Mouse (Mus musculus): ENCODE measurements around the gene Aif1. TPM values are rescaled to one million over a fixed set of nuclear protein-coding genes. Genes with fewer than 3 reads are reported as not detected.

The Aif1 gene
- polyA plus RNA-seq (2012; rRNA removed), result 3.7 and 3.9 TPM in 2 replicates

DNA sequence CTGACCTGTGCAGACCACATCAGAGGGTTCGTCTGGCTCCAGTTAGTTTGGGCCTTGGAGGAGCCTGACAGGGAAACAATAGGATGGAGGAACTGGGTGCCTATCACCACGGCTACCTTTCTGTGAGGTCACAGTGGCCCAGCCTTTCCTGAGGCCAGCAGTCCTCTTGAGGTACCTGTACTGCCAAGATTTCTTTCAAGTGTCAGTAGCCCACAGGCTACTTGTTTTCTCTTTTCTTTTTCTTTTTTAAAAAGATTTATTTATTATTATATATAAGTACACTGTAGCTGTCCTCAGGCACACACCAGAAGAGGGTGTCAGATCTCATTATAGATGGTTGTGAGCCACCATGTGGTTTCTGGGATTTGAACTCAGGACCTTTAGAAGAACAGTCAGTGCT is at the start of gene Aif1:
Gene Aif1 (minus strand): TSS at position 101 of the 400 bp plus-strand sequence.

GRCm38 (mm10) chr17:35220156-35220952 is 44.5 kb upstream of the Aif1 start, which contains the start of gene Gm16181:
Gene Gm16181, plus strand, starts transcription at chr17:35220834.

GRCm38 (mm10) chr17:35204494-35205379 is 28.9 kb upstream of the Aif1 start, which contains the start of gene Lta:
Gene Lta, minus strand, starts transcription at chr17:35205351.

DNA sequence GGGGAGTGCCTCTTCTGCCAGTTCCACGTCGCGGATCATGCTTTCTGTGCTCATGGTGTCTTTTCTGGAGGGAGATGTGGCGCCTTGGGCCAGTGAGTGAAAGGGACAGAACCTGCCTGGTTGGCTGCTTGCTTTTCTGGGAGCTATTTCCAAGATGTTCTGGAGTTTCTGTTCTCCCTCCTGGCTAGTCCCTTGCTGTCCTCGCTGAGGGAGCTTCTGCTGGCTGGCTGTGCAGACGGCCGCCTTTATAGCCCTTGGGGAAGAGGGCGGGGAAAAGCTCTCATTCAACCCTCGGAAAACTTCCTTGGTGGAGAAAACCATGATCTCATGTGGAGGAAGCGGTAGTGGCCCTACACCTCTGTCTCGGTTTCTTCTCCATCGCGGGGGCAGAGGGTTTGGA is 25.9 kb upstream of the Aif1 start, which contains the start of gene Tnf:
Gene Tnf (minus strand): TSS at position 221 of the 400 bp plus-strand sequence.

DNA sequence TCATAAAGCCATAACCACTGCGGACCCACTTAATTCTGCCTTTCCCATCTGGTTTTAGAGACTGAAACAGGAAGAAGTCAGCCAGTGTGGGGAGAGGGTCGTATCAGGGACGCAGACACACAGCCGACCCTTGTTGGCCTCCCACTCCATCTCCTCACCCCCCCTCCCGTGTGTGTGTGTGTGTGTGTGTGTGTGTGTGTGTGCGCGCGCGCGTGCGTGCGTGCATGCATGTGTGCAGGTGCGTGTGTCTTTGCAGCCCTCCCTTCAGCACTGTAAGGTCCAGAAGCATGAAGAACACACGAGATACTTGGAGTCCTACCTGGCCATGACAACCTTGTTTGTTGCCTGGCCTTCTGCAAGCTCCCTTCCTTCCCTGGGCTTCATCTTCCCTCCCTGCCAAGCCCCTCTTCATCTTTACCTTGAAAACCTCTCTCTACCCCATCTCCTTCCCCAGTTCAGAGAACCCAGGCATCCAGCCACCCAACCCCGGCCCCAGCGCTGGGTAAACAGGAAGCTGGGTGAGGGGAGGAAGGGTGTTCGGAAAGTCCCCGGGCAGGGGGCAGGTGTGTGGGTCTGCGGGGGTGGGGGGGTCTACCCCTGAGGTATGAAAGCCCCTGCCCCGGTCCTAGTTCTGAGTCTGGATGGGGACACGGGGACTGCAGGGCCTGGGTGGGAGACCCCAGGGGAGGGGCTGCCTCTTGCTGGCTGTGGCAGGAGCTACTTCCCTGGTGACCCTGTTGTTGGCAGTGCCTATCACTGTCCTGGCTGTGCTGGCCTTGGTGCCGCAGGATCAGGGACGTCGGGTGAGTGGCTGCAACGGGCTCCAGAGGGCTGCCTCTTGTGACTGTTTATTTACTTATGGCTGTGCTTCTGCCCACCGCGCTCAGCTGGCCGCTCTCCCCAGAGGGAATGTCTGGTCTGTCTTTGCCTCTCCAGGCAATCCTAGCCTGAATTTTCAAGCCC is 18.3 kb upstream of the Aif1 start, which contains the start of gene Ltb:
Gene Ltb (plus strand): TSS at position 559 of the 963 bp plus-strand sequence.

GRCm38 (mm10) chr17:35187959-35188610 is 12.2 kb upstream of the Aif1 start, which contains the start of gene Lst1:
Gene Lst1, minus strand, starts transcription at chr17:35188439.

GRCm38 (mm10) chr17:35164568-35165450 is 11.1 kb downstream of the Aif1 start, which contains the start of gene Prrc2a:
Gene Prrc2a, minus strand, starts transcription at chr17:35164897.

DNA sequence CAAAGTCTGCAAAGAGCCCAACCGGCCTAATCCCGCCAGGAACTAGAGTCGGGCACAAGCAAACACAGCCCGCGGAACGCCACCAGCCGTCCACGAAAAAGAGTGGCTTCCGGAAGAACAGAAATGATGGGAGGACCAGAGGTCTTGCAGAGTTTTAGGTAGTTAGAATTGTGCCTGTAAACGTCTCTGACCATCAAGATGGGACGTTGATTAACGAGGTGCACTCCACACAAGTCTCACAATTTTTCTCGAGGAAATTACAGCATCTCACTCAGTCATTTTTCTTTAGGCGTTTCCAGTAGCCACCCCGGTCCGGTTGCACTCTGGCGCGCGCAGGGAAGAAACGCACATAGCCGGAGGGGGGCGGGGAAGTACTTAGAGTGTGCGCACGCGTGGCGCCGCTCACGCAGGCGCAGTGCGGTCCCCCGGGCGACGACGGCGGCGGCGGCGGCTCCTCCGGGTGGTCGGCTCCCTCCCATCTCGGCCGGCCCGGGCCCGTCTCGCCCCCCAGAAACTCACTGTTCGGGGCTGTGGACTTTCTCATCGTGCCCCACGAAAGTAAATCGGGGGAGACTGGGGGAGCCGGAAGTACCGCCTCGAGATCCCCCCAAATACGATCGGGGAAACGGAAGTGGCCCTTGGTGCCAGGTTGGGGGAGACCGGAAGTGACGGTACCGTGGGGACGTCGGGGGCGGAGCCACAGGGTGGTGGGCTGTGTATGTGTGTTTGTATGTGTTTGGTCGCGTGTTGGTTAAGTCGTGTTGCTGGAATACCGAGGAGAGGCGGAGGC is 40.9 kb downstream of the Aif1 start, which contains the start of gene Bag6:
Gene Bag6 (plus strand): TSS at position 378 of the 790 bp plus-strand sequence.

DNA sequence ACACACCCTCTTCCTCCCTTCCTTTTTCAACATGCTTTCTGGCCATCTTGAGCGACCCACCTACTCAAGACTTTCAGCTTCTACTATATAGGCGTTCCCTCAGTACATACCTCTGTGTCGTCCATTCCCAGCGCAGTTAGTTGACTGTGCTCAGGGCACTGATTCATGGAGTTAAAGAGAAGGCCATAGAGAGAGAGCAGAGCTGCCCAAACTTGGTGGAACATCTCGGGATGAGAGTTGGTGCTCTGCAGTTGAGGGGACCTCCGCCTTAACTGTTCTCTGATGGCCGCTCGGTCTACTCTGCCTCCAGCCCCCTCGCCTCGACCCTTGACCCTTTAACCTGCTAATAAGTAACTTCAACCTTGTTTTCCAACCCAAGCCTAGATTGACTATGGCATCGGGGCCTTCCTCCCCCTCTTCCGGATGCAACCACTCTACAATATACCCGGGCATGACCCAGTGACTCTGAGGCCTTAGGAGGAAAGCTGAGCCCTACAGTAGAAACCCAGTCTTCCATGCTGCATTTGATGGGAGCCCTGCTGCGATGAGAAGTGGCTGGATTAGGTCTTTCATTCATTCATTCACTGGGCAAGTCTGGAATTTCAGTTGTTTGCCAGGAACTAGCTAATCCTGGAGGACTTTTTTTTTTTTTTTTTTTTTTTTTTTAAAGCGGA is 44.2 kb downstream of the Aif1 start, which contains the start of gene Apom:
Gene Apom (minus strand): TSS at position 551 of the 674 bp plus-strand sequence.

GRCm38 (mm10) chr17:35126206-35126611 is 49.7 kb downstream of the Aif1 start, which contains the start of gene D17H6S53E:
Gene D17H6S53E, plus strand, starts transcription at chr17:35126373.

GRCm38 (mm10) chr17:35121871-35122303 is 54.0 kb downstream of the Aif1 start, which contains the start of gene Csnk2b:
Gene Csnk2b, minus strand, starts transcription at chr17:35122053.

GRCm38 (mm10) chr17:35121143-35121799 is 54.6 kb downstream of the Aif1 start, which contains the start of gene Gpank1:
Gene Gpank1, plus strand, starts transcription at chr17:35121455.

Other genes with a start within 250 kb of the Aif1 start
- 30.5 and 30.9 TPM in 2 replicates for gene Neu1, start 244.8 kb downstream of the Aif1 start, polyA plus RNA-seq (2012; rRNA removed)
- 8.8 and 9.7 TPM in 2 replicates for gene Hspa1b, start 216.8 kb downstream of the Aif1 start, polyA plus RNA-seq (2012; rRNA removed)
- not detected in 2 replicates for gene Gm20481, start 206.2 kb downstream of the Aif1 start, polyA plus RNA-seq (2012; rRNA removed)
- 13.2 and 13.5 TPM in 2 replicates for gene Hspa1a, start 203.9 kb downstream of the Aif1 start, polyA plus RNA-seq (2012; rRNA removed)
- 0.62 and 0.90 TPM in 2 replicates for gene Hspa1l, start 203.4 kb downstream of the Aif1 start, polyA plus RNA-seq (2012; rRNA removed)
- gene Lsm2, start 194.2 kb downstream of the Aif1 start, polyA plus RNA-seq (2012; rRNA removed), result 93.6 and 101 TPM in 2 replicates
- 78.1 and 85.3 TPM in 2 replicates for gene Vars, start 175.1 kb downstream of the Aif1 start, polyA plus RNA-seq (2012; rRNA removed)
- 0.48 TPM in 2 replicates for gene Vwa7, start 159.5 kb downstream of the Aif1 start, polyA plus RNA-seq (2012; rRNA removed)
- gene Sapcd1, start 148.1 kb downstream of the Aif1 start, polyA plus RNA-seq (2012; rRNA removed), result 2.1 and 2.3 TPM in 2 replicates
- gene Msh5, start 129.3 kb downstream of the Aif1 start, polyA plus RNA-seq (2012; rRNA removed), result 2.7 and 3.0 TPM in 2 replicates
- 45.7 and 47.6 TPM in 2 replicates for gene Clic1, start 126.1 kb downstream of the Aif1 start, polyA plus RNA-seq (2012; rRNA removed)
- 243 and 254 TPM in 2 replicates for gene Ddah2, start 117.0 kb downstream of the Aif1 start, polyA plus RNA-seq (2012; rRNA removed)
- 2.1 TPM in 1 of 2 replicates, not detected in the other for gene Ly6g6c, start 110.7 kb downstream of the Aif1 start, polyA plus RNA-seq (2012; rRNA removed)
- gene Mpig6b, start 109.9 kb downstream of the Aif1 start, polyA plus RNA-seq (2012; rRNA removed), result 0.03 and 0.10 TPM in 2 replicates
- 6.6 and 10.1 TPM in 2 replicates for gene Ly6g6e, start 99.2 kb downstream of the Aif1 start, polyA plus RNA-seq (2012; rRNA removed)
- 1.3 and 1.6 TPM in 2 replicates for gene Ly6g6d, start 98.0 kb downstream of the Aif1 start, polyA plus RNA-seq (2012; rRNA removed)
- 0.09 and 0.19 TPM in 2 replicates for gene Ly6g6f, start 90.5 kb downstream of the Aif1 start, polyA plus RNA-seq (2012; rRNA removed)
- 110 and 114 TPM in 2 replicates for gene Abhd16a, start 86.8 kb downstream of the Aif1 start, polyA plus RNA-seq (2012; rRNA removed)
- gene Ly6g5c, start 67.8 kb downstream of the Aif1 start, polyA plus RNA-seq (2012; rRNA removed), result not detected in 2 replicates
- gene Ly6g5b, start 60.6 kb downstream of the Aif1 start, polyA plus RNA-seq (2012; rRNA removed), result 2.3 TPM in 2 replicates
- gene Gpank1, start 54.6 kb downstream of the Aif1 start, polyA plus RNA-seq (2012; rRNA removed), result 17.4 and 18.3 TPM in 2 replicates
- 170 and 198 TPM in 2 replicates for gene Csnk2b, start 54.0 kb downstream of the Aif1 start, polyA plus RNA-seq (2012; rRNA removed)
- gene D17H6S53E, start 49.7 kb downstream of the Aif1 start, polyA plus RNA-seq (2012; rRNA removed), result 5.2 and 5.6 TPM in 2 replicates
- 0.65 and 0.84 TPM in 2 replicates for gene Apom, start 44.0 kb downstream of the Aif1 start, polyA plus RNA-seq (2012; rRNA removed)
- gene Bag6, start 40.9 kb downstream of the Aif1 start, polyA plus RNA-seq (2012; rRNA removed), result 237 and 290 TPM in 2 replicates
- 228 and 250 TPM in 2 replicates for gene Prrc2a, start 11.2 kb downstream of the Aif1 start, polyA plus RNA-seq (2012; rRNA removed)
- 15.7 and 18.5 TPM in 2 replicates for gene Lst1, start 12.4 kb upstream of the Aif1 start, polyA plus RNA-seq (2012; rRNA removed)
- 0.76 and 0.84 TPM in 2 replicates for gene Ltb, start 18.4 kb upstream of the Aif1 start, polyA plus RNA-seq (2012; rRNA removed)
- gene Tnf, start 25.9 kb upstream of the Aif1 start, polyA plus RNA-seq (2012; rRNA removed), result 0.05 TPM in 2 replicates
- 0.57 and 0.62 TPM in 2 replicates for gene Lta, start 29.3 kb upstream of the Aif1 start, polyA plus RNA-seq (2012; rRNA removed)
- not detected in 2 replicates for gene Gm16181, start 44.8 kb upstream of the Aif1 start, polyA plus RNA-seq (2012; rRNA removed)
- gene Atp6v1g2, start 57.6 kb upstream of the Aif1 start, polyA plus RNA-seq (2012; rRNA removed), result 147 and 148 TPM in 2 replicates
- 14.3 and 14.8 TPM in 2 replicates for gene Nfkbil1, start 59.7 kb upstream of the Aif1 start, polyA plus RNA-seq (2012; rRNA removed)
- 727 and 778 TPM in 2 replicates for gene Ddx39b, start 65.7 kb upstream of the Aif1 start, polyA plus RNA-seq (2012; rRNA removed)
- gene H2-D1, start 86.7 kb upstream of the Aif1 start, polyA plus RNA-seq (2012; rRNA removed), result 60.4 and 60.8 TPM in 2 replicates
- gene H2-Q1, start 144.3 kb upstream of the Aif1 start, polyA plus RNA-seq (2012; rRNA removed), result 0.27 and 0.48 TPM in 2 replicates
- gene H2-Q2, start 166.2 kb upstream of the Aif1 start, polyA plus RNA-seq (2012; rRNA removed), result 7.8 and 8.7 TPM in 2 replicates
- gene H2-Q4, start 203.5 kb upstream of the Aif1 start, polyA plus RNA-seq (2012; rRNA removed), result 3.3 and 3.5 TPM in 2 replicates
- 1.0 and 1.2 TPM in 2 replicates for gene H2-Q6, start 248.8 kb upstream of the Aif1 start, polyA plus RNA-seq (2012; rRNA removed)

Data from central nervous system, embryonic 18 days (tissue).